Mouse (Mus musculus) cerebellum, postnatal 14 days (tissue): ENCODE results near the gene Tubgcp6.

Experiments used
- DNase-seq, 2 experiments: peaks; one replicate each; pipeline ENCODE4 v3.0.0; 2021; ENCODE audit warnings: mixed read lengths in 2 of 2

Gene Tubgcp6

DNA sequence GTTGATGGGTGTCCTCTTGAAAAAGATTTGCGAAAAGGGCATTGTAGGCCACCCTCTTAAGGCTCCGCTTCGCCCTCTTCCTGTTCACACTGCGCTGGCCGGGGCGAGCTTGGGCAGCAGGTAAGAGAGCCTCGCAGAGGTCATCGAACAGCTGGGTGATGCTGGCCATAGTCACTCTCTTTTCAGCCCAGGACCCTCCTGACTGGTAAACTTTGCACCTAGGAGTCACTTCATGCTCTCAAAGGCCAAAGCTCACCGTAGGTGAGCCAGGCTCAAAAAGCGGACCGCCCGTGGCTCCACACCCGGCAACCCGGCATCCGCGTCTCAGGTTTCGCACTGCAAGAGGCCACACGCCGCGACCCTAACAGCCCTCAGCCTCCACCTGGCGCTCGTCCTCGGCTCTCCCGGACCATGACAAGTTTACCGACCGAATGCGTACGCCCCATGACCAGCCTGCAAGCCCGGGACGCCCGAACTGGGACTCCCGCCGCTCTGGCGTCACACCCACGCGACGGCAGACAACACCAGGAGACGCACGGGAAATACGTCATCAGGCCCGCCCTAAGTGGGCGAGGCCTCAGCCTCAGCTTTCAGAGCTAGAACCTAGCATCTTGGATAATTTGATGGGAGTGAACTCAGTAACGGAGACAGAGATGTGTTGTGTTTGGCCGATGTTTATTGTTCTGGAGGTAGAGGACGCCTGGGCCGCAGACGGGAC, at the start of gene Tubgcp6:
Gene Tubgcp6 (minus strand): TSS at position 464 of the 718 bp plus-strand sequence.
- peak; percentile 96 to 98 for DNase-seq

DNA sequence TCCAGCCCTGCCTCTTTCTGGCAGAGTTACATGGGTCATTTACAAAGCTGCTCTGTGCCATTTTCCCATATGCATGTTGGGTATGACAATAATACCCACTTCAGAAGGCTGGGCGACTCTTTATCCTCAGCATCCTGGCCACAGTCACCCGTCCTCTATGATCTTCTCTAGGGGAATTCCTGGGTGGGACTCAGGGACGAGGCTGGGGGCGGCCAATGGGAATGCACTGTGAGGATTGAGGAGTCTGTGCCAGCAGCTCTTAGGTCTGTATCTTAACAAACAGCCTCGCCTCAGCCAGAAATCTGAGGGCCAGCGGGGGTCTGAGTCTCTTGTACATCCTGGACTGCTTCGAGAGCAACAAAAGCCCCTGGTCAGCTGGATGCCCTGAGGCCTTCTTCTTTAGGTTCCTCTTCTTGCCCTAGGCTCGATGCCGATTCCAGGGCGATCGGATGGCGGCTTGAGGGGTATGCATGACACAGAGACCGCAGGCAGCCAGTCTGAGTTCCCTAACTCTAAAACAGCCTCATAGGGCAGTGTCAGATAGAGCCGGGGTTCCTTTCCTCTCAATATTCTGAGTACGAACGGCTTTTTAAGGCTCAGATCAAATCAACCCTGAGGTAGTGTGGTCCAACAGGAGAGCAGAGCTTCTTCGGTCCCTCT, 49.5 kb upstream of the Tubgcp6 start:
- DNase-seq = peak in 1 of 2 experiments; percentile 47

DNA sequence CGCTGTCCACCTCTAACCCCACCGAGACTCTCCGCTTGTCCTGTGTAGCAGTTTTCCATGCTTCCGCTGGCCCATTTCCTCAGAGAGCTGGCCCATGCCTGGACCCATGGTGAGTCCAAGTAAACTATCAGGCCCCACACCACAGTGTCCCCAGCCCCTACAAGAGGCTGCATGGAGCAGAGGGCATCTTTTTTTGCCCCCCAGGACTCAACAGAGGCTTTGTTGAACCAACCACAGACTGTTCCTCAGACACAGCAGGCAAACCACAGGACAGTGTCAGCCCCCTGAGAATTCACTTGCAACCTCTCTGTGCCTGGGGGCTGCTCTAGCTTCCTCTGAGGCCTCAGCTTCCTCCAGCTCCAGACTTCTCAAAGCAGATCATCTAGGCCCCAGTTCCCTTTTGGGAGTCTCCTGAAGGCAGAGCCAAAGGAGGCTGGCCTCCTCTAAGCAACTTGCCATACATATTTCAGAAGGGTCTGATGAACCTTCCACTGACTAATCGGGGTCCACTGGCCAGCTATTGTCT, 48.7 kb upstream of the Tubgcp6 start:
- no peak for DNase-seq

DNA sequence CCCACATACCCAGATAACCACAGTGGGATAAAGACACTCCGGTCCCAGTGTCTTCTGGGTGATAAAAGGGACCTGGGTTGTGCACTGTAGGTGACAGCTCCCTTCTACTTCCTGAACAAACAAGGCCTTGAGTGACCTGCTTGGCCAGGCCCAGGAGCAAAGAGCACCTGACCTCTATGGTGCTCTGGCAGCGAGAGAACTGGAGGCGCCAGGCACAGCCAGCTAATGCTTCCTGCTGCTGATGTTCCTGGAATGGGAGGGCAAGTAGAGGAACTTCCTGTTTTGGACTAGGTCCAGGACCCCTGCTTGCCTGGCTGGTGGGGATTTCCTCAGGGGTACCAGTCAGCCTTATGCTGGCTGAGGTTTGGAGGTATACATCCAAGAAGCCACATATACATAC, 47.2 kb upstream of the Tubgcp6 start:
- DNase-seq = peak in 1 of 2 experiments; percentile 56

DNA sequence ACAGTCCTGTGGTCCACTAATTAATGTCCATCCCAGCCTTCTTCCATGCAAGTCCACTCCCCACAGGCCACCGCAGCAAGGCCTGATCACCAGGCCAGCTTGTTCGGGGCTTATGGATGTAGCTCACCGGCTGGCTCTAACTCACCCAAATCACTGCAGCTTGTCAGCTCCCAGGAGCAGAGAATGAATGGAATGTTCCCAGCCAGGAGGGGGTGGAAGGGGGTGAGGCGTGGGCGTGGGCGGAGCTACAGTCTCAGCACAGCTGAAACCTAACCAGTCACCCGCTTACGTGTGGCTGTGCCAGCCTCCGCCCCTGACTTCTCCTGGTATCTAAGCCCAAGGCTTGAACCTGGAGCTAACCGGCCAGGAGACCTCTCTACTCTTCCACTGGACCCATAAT, 46.5 kb upstream of the Tubgcp6 start:
- DNase-seq = peak; percentile 80 to 83

DNA sequence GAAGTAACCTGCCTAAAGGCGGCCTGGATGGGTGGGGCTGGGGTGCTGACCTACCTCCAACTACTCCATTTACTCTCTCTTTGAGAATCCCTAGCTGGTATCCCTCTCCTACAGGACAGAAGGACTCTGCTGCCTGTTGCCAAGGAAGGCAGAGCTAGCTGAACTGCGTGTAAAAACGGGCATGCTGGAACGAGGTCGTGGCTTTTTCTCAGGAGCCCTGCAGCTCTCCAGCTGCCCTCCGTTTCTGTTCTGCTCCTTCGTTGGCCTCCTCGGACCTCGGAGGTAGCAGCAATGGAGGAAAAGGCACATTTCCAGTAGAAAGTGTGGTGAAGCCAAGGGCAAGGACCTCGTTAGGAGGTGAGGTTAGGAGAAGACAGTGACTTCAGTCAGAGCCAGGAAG, 46.0 kb upstream of the Tubgcp6 start:
- DNase-seq = peak in 1 of 2 experiments; percentile 64

DNA sequence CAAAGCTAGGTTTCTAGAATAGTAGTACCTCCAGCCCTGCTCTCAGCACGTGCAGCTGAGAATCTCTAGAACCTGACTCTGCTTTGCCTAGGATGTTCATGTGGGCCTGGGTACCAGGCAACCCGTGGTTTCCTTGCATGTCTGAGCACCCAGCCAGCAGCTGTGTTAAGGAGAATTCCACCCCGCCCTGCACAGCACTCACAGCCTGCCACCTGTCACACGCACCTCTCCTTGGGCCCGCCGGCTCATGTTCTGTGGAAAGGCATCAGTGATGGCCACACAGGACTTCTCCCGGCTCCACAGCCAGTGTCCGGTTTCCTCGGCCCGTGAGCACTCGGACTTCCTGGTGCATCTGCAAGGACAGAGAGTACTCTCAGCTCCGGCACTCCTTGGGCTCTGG, 42.6 kb upstream of the Tubgcp6 start:
- no peak for DNase-seq

DNA sequence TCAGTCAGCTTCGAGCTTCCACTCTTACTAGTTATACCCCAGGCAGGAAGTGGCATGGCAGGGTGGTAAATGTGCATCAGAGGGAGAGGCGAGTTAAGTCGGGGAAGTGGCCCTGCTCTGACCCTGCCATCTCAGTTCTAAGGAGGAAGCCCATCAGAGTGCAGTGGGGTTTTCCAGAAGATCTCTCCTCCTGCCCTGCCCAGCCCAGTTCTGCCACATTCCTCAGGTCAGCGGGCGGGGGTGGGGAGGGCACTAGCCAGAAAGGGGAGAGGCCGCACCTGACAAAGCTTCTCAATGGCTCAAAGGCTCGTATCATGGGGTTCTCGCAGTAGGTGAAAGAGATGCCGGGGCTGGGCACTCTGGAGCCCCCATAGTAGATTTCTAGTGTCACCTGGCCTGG, 38.5 kb upstream of the Tubgcp6 start:
- DNase-seq = no peak

DNA sequence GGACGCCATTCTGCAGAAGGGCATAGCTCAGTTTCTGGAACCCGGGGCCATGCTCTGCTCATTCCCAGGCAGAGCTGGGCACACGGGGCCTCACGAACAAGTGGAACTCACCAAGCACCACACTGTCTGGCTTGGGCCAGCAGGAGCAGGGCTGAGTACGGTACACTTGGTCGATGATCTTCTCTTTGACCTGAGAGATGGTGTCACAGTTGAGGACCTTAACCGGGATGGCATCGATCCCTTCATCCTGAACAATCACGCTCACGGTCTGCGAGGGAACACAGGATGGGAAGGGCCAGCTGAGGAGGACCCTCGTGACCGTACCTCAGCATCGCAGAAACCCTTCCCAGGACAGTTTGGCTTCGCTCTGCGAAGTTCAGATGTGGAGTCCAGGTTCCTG, 35.6 kb upstream of the Tubgcp6 start:
- DNase-seq = no peak

DNA sequence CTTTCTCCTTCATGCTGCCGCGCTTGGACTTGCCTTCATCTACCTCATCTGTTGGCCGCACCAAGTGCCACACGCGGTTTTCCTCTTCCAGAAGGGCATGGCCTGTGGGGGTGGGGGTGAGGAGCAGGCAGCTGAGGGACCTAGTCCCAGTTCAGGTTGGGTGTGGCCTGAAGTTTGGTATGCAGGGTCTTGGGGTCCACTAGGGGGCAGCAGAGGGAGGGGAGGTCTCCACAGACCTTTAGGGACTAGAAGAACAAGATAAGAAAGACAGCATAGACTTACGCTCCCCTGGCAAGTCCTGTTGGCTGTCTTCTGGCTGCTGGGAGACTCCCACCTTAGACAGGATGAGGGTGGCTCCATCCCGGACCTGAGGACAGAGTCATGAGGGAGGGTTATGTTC, 35.0 kb upstream of the Tubgcp6 start:
- DNase-seq = peak; percentile 82 to 90

DNA sequence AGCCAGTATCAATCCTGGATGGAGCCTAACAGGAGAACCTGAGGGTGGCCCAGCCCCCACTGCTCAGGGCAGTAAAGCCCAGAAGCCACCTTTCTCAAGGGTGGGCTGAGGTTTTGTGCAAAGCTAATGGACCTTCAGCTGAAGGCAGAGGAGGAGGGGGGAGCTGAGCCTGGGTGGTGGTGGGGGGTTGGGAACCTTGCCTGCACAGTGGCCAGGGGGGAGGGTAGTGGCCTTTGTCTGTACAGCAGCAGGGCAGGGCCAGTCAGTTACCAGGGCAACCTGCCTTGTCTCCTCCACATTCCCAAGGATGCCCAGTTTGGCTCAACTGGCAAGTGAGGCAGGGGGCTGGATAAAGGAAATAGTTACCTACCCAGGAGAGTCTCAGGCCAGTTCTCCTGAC, 29.4 kb upstream of the Tubgcp6 start:
- DNase-seq = no peak

DNA sequence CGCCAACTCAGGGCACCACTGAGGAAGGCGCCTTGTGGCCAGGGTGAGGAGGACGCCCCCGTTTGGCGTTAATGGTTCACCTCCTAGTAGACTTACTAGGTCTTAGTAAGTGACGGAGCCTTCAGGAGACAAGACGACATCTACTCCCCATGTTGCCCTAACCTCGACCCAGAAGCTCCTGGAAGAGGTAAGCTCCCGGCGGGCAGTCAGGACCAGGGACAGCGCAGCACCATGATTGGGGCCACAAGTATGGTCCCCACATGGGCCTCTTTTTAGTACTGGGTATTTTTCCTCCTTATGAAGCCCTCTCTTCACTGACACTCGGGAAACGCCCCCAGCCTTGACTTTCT, 27.1 kb upstream of the Tubgcp6 start:
- DNase-seq = no peak

DNA sequence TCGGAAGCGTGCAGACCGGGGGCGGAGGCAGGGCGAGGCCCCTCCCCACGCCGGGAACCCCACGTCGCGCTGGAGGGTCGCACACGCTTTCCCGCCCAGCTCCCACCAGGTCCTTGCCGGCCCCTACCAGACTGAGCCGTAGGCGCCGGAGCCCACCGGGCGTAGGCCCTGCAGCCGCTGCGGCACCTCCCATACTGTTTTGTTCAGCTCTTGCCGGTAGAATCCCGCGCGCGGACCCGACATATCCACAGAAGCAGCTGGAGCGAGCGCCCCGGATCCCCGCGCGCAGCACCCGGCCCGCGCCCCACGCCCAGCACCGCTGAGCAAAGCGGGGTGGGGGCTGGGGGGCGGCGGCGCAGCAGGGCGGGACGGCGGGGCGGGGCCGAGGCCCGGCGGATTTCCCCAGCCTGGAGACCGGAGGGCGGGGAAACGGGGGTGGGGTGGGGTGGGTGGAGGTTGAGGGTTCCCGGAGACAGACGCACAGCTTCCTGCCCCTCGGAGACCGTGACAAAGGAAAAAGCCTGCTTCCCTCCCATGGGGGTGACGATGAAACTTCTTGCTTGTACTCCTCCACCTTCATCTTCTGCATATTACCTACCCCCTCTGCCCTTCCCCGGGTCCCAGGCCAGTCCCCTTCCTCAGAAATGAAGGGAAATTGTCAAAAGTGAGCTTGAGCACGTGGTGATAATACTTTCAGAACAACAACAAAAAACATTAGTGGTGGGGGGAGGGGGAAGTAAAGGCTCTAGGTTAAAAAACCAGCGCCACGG, 26.5 kb upstream of the Tubgcp6 start, which contains the start of gene Mapk11:
Gene Mapk11 (minus strand): TSS at position 358 of the 770 bp plus-strand sequence.
- DNase-seq = peak; percentile 46 to 53

DNA sequence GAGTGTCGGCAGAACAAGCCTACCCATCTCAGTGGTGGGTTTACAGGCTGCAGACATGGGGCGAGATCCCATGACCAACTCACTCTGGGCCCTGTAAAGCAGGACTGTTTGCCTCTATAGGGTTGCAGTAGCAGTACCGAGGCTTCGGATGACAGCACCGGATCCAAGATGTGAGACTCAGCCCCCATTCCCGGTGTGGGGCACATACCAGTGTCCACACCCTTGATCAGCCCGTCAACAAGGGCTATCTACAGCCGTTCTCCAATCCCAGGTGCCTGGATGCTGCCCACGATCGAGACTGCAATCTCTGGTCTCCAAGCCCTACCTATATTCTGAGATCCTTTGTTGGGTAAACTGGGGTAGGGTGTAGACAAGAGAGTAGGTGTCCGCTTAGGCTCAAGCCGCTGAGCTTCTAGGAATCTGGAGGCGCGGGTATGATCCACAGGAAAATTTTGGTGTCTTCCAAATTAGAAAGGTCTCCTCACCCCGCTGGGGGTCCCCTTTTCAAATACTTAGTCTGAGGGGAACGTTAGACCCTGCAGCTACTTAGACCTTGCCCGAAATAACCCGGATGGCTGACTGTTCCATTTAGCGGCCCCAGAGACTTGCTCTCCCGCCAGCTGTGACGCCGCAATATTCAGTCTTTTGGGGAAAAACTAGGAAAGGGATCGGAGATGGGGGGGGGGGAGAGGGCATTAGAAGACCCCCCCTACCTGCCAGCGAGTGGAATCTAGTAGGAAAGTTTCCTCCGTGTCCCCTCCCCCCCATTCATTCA, 25.8 kb upstream of the Tubgcp6 start:
- DNase-seq = no peak

DNA sequence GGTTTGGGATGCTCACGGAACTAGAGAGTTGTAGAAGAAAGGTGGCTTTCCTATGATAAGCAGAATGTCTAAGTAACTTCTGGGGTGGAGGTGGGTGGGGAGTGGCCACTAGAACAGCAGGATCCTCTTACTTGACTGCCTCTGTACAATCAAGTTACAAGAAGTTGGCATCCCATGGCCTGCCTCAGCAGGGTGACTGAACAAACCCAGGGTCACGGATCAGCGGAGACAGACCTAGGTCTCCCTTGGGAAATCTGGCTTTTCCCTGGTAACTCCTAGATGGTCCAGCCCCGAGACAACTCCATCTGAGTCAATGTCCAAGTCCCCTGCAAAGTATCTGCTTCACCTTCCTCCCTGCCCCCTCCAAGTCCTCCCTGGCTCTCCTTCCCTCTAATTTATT, 25.0 kb upstream of the Tubgcp6 start:
- no peak for DNase-seq

DNA sequence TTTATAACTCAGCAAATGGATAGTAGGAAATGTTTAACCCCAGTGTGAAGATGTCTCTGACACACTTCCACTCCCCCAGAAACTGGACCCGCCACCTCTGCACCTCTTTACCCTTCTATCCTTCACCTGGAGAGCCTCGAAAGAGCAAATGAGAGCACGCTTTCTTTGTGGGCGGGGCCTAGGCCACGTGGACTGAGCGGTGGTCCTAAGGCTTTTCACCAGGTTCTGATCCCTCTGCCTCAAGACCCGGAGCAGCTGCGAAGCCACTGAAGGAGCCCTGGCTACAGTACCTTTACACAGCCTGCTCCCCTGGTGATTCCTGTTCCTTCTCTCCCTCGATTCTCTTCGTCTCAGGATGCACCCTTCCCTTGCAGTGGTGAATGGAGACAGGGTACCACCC, 24.5 kb upstream of the Tubgcp6 start:
- DNase-seq = no peak

DNA sequence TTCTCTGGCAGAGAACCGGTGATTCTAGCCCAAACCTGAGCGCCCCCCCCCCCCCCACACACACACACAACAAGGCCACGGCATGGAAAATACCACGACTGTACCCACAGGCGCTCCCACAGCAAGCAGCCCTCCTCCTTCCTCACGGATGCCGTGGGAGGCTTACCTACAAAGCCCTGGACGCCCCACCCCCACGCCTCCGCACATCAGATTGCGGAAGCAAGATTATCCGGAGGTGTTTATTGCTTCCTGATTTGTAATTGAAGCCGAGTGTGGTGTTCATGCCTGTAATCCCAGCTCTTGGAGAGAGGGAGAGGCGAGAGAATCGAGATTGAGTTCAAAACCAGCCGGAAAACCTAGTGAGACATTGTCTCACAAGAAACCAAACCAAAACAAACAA, 24.1 kb upstream of the Tubgcp6 start:
- DNase-seq = peak; percentile 56 to 69

DNA sequence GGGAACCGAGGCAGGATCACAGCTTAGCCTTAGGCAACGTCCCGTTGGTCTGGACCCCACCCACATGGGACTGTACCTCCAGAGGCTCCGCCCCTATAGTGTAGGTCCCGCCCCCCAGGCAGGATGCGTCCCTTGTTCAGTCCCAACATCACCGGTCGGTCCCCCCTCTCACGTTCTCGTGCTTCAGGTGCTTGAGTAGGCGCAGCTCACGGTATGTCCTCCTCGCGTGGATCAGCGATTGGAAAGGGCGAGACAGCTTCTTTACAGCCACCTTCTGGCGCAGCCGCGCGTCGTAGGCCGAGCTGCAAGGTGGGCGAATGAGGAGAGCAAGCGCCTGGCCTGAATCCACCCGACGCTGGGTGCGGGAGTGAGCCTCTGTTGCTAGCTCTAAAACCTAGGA, 23.6 kb upstream of the Tubgcp6 start:
- DNase-seq = peak; percentile 74 to 80

DNA sequence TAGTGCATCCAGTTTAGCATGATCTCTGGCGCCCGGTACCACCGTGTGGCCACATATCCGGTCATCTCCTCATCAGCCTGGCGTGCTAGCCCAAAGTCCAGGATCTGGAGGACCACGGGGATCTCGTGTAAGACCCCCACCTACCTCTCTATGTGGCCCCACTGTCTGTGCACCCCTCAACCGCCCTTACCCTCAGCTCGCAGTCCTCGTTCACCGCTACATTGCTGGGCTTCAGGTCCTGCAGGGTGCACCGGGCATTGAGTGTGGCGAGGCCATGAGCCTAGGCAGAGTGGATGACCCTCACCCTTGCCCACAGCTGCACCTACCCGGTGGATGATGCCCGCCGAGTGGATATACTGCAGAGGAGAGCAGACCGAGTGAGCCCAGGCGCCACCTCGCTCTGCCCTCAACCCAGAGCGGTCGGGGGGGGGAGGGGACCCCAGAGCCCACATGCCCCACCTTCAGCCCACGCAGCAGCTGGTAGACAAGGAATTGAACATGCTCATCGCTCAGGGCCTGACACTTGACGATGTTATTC, 23.0 kb upstream of the Tubgcp6 start:
- no peak for DNase-seq

DNA sequence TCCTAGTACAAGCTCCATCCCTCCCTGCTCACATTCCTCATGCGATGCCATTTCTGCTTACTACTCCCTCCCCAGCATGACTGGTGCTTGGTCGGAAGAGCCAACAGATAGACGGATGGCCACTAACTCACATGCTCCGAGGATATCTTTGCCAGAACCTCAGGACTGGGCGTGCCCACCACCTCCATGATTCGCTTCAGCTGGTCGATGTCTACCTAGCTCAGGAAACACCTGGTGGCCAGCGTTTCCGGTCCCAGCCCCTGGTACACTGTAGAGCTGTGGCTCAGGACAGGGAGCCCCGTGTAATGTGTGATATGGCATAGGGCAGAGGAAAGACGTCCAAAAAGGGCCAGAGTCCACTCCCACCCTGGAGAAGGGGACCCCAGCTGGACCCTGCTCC, 22.1 kb upstream of the Tubgcp6 start:
- no peak for DNase-seq

DNA sequence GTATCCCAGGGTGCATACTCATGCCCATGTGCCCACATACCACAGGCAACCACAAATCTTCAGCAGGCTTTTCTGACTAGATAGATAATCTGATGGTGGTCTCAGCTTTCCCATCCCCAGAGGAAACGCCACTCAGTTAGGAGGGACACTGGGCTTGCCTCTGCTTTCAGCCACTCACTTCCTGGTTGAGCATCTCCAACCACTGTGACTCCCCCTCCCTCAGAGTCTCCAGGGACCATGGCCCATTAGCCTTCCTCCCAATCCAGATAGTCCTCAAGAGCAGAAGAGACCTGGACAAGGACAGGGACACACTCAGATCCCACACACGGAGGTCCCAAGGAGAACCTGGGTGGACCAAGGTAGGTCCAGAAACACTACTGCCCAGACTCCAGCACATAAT, 20.2 kb upstream of the Tubgcp6 start:
- no peak for DNase-seq

DNA sequence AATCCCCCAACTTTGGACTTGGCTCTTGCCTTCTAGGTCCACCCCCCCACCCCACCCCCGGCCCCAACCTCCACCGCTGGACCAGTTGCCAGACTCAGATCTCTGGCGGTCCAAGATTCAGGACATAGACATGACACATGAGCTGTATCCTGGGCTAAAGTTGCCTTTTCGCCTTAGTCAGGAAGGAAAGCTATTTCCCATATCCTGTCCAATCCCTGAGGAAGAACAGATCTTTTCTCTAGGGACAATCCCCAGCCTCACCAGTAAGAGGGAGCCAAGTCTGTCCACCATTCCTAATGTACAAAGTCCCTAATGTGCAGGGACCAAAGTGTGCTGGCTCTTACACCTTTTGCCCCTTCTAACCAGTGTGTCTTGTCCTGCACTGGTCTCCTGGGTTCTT, 19.0 kb upstream of the Tubgcp6 start:
- no peak for DNase-seq

DNA sequence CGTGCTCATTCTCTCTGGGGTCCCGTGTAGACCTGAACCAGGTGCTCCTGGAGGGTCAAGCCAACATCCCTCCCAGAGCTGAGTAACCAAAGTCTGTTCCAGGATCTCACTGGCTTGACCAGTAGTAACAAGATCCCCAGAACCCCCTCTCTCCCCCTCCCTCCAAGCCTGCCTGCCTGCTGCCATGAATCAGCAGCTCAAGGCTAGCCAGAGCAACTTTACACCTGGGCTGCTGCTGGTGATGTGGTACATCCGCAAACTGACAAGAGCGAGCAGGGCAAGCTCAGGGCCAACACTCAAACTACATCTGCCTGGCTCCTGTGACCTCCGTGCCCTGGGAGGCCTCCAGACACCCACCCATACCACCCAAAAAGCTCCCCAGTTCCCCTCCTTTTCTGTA, 18.5 kb upstream of the Tubgcp6 start:
- no peak for DNase-seq
